ENCODE assay signal across 22 mouse cellular contexts in genomic region chr13:57810083-57810482, GRCm38 (mm10).
"Had no signal": no experiment of that assay in that cellular context is flagged by ENCODE, and none has a peak within 500 bp of the region (broad histone marks: within the 10 kb centered on the region; RNA-seq: fewer than 3 reads in every experiment).

No protein-coding gene starts in this region.

- H3K9ac ChIP-seq: hindbrain, embryonic 15.5 days; limb, embryonic 13.5 days; liver, embryonic 12.5 days; liver, embryonic 15.5 days; lung, embryonic 15.5 days; midbrain, embryonic 13.5 days had no signal

- ATAC-seq: intestine, postnatal 0 days; liver, embryonic 12.5 days; midbrain, embryonic 13.5 days; midbrain, embryonic 16.5 days had no signal

- DNase-seq: layer of hippocampus, adult 9-11 months; liver; right cerebral cortex, adult 18-20 months; right cerebral cortex, postnatal 14 days; right cerebral cortex, postnatal 4 days; thymus, adult 2 months; thymus, postnatal 14 days; thymus, postnatal 4 days had no signal

- H3K9me3 ChIP-seq: hindbrain, embryonic 15.5 days; limb, embryonic 10.5 days; limb, embryonic 13.5 days; liver, embryonic 12.5 days; liver, embryonic 15.5 days; lung, embryonic 15.5 days; midbrain, embryonic 10.5 days; midbrain, embryonic 13.5 days had no signal

- H3K4me3 ChIP-seq: hindbrain, embryonic 15.5 days; layer of hippocampus, adult 2 months; limb, embryonic 10.5 days; limb, embryonic 13.5 days; liver, embryonic 12.5 days; liver, embryonic 15.5 days; lung, embryonic 15.5 days; midbrain, embryonic 10.5 days; midbrain, embryonic 13.5 days; myocyte had no signal

- H3K4me2 ChIP-seq: hindbrain, embryonic 15.5 days; limb, embryonic 13.5 days; liver, embryonic 12.5 days; liver, embryonic 15.5 days; lung, embryonic 15.5 days; midbrain, embryonic 13.5 days had no signal

- H3K4me1 ChIP-seq: limb, embryonic 13.5 days; liver, embryonic 15.5 days had no signal

- H3K36me3 ChIP-seq: hindbrain, embryonic 15.5 days; limb, embryonic 10.5 days; limb, embryonic 13.5 days; liver, embryonic 12.5 days; liver, embryonic 15.5 days; lung, embryonic 15.5 days; midbrain, embryonic 10.5 days; midbrain, embryonic 13.5 days had no signal

- H3K27me3 ChIP-seq: hindbrain, embryonic 15.5 days; limb, embryonic 13.5 days; liver, embryonic 12.5 days; liver, embryonic 15.5 days; lung, embryonic 15.5 days; midbrain, embryonic 13.5 days had no signal

- H3K27ac ChIP-seq: hindbrain, embryonic 15.5 days; layer of hippocampus, adult 2 months; limb, embryonic 10.5 days; limb, embryonic 13.5 days; liver, embryonic 15.5 days; lung, embryonic 15.5 days; macrophage; midbrain, embryonic 10.5 days; midbrain, embryonic 13.5 days; stomach, postnatal 0 days had no signal
